Mouse (Mus musculus) lung, embryonic 14.5 days (tissue): ENCODE measurements around the gene Aco2. TPM values are rescaled to one million over a fixed set of nuclear protein-coding genes. Genes with fewer than 3 reads are reported as not detected.

ENCODE experiments used
- ATAC-seq: fragments of 200-750 bp; cut with Nextera tagmentation; 2 replicates; pipeline ENCODE4 v1.8.0; 2017; ENCODE audit warnings: mild to moderate bottlenecking, moderate TSS enrichment, moderate library complexity; ENCODE audit not compliant: insufficient read depth
- DNase-seq: peaks from one replicate; pipeline ENCODE4 v3.0.0-alpha.2; 2015
- H3K27ac ChIP-seq: fragments of 300-500 bp; sonication (generic); 2 replicates; pipeline ENCODE4 v1.5.1; 2014; ENCODE audit warnings: low read depth, mild to moderate bottlenecking, moderate library complexity
- H3K27me3 ChIP-seq: fragments of 300-500 bp; sonication (generic); 2 replicates; pipeline ENCODE4 v1.6.1; 2014; ENCODE audit warnings: low read length, control low read depth; ENCODE audit not compliant: insufficient read depth
- H3K36me3 ChIP-seq: fragments of 300-500 bp; sonication (generic); 2 replicates; pipeline ENCODE4 v1.6.1; 2014; ENCODE audit warnings: control low read depth; ENCODE audit not compliant: insufficient read depth
- H3K4me1 ChIP-seq: fragments of 300-500 bp; sonication (generic); 2 replicates; pipeline ENCODE4 v1.6.1; 2014; ENCODE audit warnings: antibody characterized with exemption, control low read depth; ENCODE audit not compliant: insufficient read depth
- H3K4me2 ChIP-seq: fragments of 300-500 bp; sonication (generic); 2 replicates; pipeline ENCODE4 v1.6.1; 2014; ENCODE audit warnings: mild to moderate bottlenecking
- H3K4me3 ChIP-seq: fragments of 300-500 bp; sonication (generic); 2 replicates; pipeline ENCODE4 v1.5.1; 2014; ENCODE audit warnings: low read depth, low read length
- H3K9ac ChIP-seq: fragments of 300-500 bp; sonication (generic); 2 replicates; pipeline ENCODE4 v1.6.1; 2014
- H3K9me3 ChIP-seq: fragments of 300-500 bp; sonication (generic); 2 replicates; pipeline ENCODE4 v1.6.1; 2016; ENCODE audit warnings: low read depth, low read length, control low read depth
- CTCF ChIP-seq: IDR thresholded peaks from 2 replicates; pipeline ENCODE4 v1.5.1; 2016; ENCODE audit warnings: antibody characterized with exemption, low read depth
- WGBS: fragments of 180-500 bp; shearing (Covaris S2); extraction: QIAGEN DNeasy Blood & Tissue Kit; methylation state at CpG from one replicate; pipeline ENCODE4 v1.1.7; 2014; 5-methylcytosine and 5-hydroxymethylcytosine counted together
- polyA plus RNA-seq: library from polyadenylated mRNA; unstranded; fragments of >200 nt; fragmentation: Nextera tagmentation; extraction: Ambion mirVana; gene quantifications from 2 replicates; pipeline ENCODE4 v1.2.1, GENCODE M21; 2014

Gene Aco2
- polyA plus RNA-seq, 1 experiment from 2014 or later = 152 TPM

DNA sequence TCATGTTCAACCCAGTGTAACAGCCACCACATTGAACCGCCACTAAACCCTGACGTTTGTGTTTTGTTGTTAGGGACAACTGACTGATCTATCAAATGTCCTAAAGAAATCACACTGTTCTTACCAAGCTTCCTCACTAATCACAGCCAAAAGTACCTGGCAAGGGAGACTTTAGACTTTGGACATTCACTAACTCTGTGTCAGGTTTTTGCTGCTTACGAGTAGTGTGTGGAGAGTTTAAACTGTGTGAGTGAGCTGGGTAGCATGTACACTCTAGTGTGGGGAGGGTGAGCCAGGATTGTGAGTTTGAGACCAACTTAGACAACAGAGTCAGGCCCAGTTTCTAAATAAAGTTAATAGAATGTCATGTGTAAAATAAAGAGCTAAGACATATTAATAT is 10.2 kb downstream of the Aco2 start:
- no peak for TF ChIP-seq CTCF
- WGBS = 92% methylated on average over 3 of the region's 3 CpGs
- H3K27me3 ChIP-seq = no peaks in the 10 kb centered on the region
- H3K4me1 ChIP-seq = no peaks in the 10 kb centered on the region
- H3K9ac ChIP-seq = no peak overlapping the region
- no peak overlapping the region for H3K4me2 ChIP-seq
- no peaks in the 10 kb centered on the region for H3K9me3 ChIP-seq
- no peak for DNase-seq
- H3K36me3 ChIP-seq = peaks cover 9% of the 10 kb centered on the region; the same call in 1 of the 2 replicates
- H3K27ac ChIP-seq = no peak overlapping the region
- no peak for ATAC-seq
- no peak overlapping the region for H3K4me3 ChIP-seq

DNA sequence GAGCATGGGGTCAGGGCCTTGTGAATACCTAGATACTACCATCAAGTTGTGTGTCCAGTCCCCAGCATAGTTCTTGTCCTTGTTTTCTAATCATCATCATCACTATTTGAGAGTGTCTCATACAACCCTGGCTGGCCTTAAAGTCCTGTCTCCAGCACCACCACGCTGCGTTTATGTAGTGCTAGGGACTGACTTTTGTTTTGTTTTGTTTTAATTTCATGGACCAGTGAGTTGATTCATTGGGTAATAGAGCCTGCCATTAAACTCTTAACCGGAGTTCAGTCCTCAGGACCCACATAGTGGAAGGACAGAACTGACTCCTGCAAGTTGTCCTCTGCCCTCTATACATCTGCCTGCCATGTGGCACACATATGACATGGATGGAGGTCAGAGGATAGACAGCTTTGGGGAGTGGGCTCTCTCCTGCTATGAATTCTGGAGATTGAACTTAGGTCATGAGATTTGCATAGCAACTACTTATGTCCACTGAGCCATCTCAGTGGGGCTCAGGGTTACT is 13.4 kb downstream of the Aco2 start:
- no peak for TF ChIP-seq CTCF
- no peaks in the 10 kb centered on the region for H3K27me3 ChIP-seq
- no peak overlapping the region for H3K4me3 ChIP-seq
- no peak overlapping the region for H3K4me2 ChIP-seq
- 87% methylated on average over 3 of the region's 3 CpGs for WGBS
- H3K4me1 ChIP-seq = no peaks in the 10 kb centered on the region
- no peak overlapping the region for H3K9ac ChIP-seq
- no peak overlapping the region for H3K27ac ChIP-seq
- no peak for DNase-seq
- ATAC-seq = no peak
- H3K36me3 ChIP-seq = peaks cover 24% of the 10 kb centered on the region
- H3K9me3 ChIP-seq = no peaks in the 10 kb centered on the region

DNA sequence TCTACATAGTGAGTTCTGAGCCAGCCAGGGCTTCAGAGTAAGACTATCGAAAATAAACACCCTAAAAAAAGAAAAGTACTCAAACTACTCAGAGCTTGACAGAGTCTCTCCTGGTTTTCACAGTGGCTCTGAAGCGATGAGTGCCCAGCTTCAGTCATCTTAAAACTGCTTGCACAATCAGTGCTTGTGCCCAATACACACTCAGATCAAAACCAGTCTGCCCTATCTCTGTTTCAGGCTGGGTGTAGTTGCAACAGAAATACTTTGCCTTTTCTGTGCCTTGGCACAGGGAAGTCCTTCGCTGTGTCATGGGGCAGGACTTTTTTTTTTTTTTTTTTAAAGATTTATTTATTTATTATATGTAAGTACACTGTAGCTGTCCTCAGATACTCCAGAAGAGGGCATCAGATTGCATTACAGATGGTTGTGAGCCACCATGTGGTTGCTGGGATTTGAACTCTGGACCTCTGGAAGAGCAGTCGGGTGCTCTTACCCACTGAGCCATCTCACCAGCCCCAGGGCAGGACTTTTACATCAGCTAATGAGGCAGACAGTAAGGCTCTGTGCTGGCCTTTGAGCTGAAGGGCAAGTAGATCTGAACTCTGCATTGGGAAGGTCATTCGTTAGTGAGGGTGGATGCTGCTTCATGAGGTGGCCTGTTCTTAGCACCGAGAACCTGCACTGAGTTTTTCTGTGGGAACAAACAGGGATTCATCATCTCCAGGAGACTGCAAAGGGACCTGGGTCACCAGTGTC is 14.9 kb downstream of the Aco2 start:
- peaks cover 36% of the 10 kb centered on the region for H3K36me3 ChIP-seq
- H3K27me3 ChIP-seq = no peaks in the 10 kb centered on the region
- H3K4me2 ChIP-seq = no peak overlapping the region
- H3K4me1 ChIP-seq = no peaks in the 10 kb centered on the region
- H3K9ac ChIP-seq = no peak overlapping the region
- no peak for DNase-seq
- ATAC-seq = no peak
- no peak overlapping the region for H3K27ac ChIP-seq
- H3K9me3 ChIP-seq = no peaks in the 10 kb centered on the region
- no peak overlapping the region for H3K4me3 ChIP-seq
- WGBS = 91% methylated on average over 6 of the region's 6 CpGs
- no peak for TF ChIP-seq CTCF

DNA sequence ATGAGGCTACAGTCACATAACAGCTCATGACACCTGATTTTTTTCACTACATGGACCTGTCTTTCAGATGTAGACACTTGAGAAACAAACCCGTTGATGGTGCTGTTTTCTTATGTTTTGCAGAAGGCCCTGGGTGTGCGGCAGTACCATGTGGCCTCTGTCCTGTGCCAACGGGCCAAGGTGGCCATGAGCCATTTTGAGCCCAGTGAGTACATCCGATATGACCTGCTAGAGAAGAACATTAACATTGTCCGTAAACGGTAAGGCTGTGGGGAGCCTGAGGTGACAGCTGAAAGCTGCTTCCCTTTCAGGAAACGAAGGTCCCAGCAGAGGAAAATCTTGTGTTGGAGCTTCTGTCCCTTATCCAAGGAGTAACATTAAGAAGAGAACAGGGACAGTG is 17.1 kb downstream of the Aco2 start:
- Histone ChIP-seq H3K27me3 (no peaks in the 10 kb centered on the region), H3K27ac (no peak overlapping the region), H3K36me3 (peaks cover 50% of the 10 kb centered on the region), H3K4me1 (no peaks in the 10 kb centered on the region), H3K9me3 (no peaks in the 10 kb centered on the region), H3K9ac (no peak overlapping the region), H3K4me3 (no peak overlapping the region), H3K4me2 (no peak overlapping the region)
- 90% methylated on average over 7 of the region's 7 CpGs for WGBS
- ATAC-seq (no peak), DNase-seq (no peak)
- TF ChIP-seq CTCF = no peak

DNA sequence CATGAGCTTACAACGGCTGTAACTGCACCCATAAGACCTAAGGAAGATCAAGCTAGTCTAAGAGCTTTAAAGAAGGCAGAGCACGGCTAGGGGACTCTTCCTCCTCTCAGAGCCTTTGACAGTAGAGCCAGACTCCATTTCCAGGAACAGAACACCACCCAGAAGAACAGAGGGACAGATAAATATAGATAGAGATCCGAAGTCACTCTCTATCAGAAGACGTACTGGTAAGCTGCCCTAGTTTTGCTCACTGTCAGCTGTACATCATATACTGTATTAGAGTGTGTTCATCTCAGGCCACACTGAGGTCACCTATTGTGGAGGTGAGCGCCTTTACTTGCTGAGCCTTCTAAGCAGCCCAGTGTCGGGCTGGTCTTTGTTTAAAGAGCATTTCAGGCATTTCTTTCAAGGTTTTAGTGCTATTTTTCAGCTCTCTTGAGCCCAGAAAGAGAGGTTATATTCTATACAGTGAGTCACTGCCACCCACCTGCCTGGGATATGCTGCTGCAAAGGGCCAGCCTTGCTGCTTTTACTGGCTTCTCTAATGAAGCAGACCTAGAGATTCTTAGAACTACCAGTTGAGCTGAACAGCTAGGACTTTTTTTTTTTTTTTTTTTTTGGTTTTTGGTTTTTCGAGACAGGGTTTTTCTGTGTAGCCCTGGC is 19.2 kb downstream of the Aco2 start:
- DNase-seq = no peak
- no peak for ATAC-seq
- no peaks in the 10 kb centered on the region for H3K27me3 ChIP-seq
- H3K9me3 ChIP-seq = no peaks in the 10 kb centered on the region
- no peak overlapping the region for H3K27ac ChIP-seq
- WGBS = 83% methylated on average over 7 of the region's 7 CpGs
- no peak overlapping the region for H3K9ac ChIP-seq
- H3K4me2 ChIP-seq = no peak overlapping the region
- H3K4me1 ChIP-seq = no peaks in the 10 kb centered on the region
- H3K4me3 ChIP-seq = no peak overlapping the region
- TF ChIP-seq CTCF = no peak
- peaks cover 64% of the 10 kb centered on the region for H3K36me3 ChIP-seq

DNA sequence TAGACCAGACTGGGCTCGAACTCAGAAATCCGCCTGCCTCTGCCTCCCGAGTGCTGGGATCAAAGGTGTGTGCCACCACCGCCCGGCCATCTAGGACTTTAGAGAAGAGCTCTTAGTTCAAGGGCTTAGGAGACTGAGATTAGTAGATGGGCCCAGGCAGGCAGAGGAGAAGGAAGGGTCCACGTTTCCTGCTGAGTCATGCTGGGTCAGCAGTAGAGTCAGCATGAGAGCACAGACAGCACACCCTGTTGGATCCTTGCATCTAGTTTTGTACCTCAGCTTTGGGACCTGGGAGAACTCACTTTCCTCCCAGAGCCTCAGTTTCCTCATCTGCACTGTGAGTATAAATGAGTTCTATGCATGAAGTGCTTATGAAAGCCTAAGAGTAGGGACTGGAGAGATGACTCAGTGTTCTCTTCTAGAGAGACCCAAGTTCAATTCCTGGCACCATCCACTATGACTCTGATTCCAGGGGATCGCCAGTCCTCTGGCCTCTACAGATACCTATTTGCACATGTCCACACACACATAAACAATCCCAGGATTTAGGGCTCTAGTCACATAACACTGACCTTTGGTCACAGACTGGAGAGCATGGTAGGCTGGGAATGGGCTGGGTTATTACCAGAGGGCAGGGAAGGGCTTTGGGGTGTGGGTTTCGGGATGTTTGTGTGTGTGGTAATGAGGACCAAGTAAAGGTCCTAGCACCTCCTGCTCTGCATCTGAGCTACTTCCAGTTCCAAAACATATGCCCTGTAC is 19.9 kb downstream of the Aco2 start:
- Histone ChIP-seq H3K9ac (no peak overlapping the region), H3K4me1 (no peaks in the 10 kb centered on the region), H3K4me2 (no peak overlapping the region), H3K9me3 (no peaks in the 10 kb centered on the region), H3K36me3 (peaks cover 65% of the 10 kb centered on the region), H3K27ac (no peak overlapping the region), H3K27me3 (no peaks in the 10 kb centered on the region), H3K4me3 (no peak overlapping the region)
- ATAC-seq (no peak), DNase-seq (no peak)
- WGBS = 91% methylated on average over 8 of the region's 8 CpGs
- TF ChIP-seq CTCF = no peak

DNA sequence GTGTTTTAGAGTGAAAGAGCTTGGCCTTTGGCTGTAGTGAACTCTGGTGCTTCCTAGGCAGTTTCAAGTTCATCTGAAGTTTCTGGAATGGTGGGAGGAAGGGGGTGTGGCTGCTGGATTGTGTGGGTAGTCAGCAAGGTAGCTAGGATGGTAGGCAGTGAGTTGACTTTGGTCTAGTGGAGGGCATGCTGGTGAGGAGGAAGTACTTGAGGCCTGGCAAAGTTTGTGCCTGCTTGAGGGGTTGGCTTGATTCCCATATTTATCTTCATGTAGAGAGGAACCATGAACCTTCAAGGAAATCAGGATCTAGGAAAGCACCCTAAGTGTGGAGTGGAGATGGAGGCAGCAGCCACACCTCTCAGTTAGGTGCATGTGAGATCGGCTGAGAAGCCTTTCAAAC is 21.9 kb downstream of the Aco2 start:
- H3K27ac ChIP-seq = no peak overlapping the region
- no peaks in the 10 kb centered on the region for H3K4me1 ChIP-seq
- no peak overlapping the region for H3K4me2 ChIP-seq
- no peak for TF ChIP-seq CTCF
- H3K9ac ChIP-seq = no peak overlapping the region
- ATAC-seq (no peak), DNase-seq (no peak)
- WGBS = 71% methylated on average over 1 of the region's 1 CpGs
- H3K36me3 ChIP-seq = peaks cover 80% of the 10 kb centered on the region
- no peak overlapping the region for H3K4me3 ChIP-seq
- H3K27me3 ChIP-seq = no peaks in the 10 kb centered on the region
- no peaks in the 10 kb centered on the region for H3K9me3 ChIP-seq
